Mouse (Mus musculus) thymus, postnatal 36 days (tissue): ENCODE measurements around the gene Sbpl.

Source experiments
- DNase-seq, 2 experiments: peaks; one replicate each; pipeline ENCODE4 v3.0.0; 2022; ENCODE audit warnings: mixed read lengths in 2 of 2

Gene Sbpl

GRCm38 (mm10) chr17:23955174-23955573 is at the start of gene Sbpl:
Gene Sbpl, minus strand, starts transcription at chr17:23955274.
- DNase-seq: no peak

GRCm38 (mm10) chr17:24004071-24004665 is 49.1 kb upstream of the Sbpl start:
- DNase-seq: no peak

- no peak for DNase-seq
These were observed 45.3 kb upstream of the Sbpl start for GRCm38 (mm10) chr17:24000404-24000803.

GRCm38 (mm10) chr17:23998383-23998782 is 43.3 kb upstream of the Sbpl start:
- DNase-seq: no peak

GRCm38 (mm10) chr17:23997901-23998300 is 42.8 kb upstream of the Sbpl start, which contains the start of gene Prss22:
Gene Prss22, minus strand, starts transcription at chr17:23998100.
- no peak for DNase-seq

GRCm38 (mm10) chr17:23995421-23995820 is 40.3 kb upstream of the Sbpl start:
- no peak for DNase-seq

- no peak for DNase-seq
These were observed 39.6 kb upstream of the Sbpl start for GRCm38 (mm10) chr17:23994667-23995066.

- peak; percentile 90 to 92 for DNase-seq
These were observed 38.7 kb upstream of the Sbpl start for GRCm38 (mm10) chr17:23993559-23994428.

GRCm38 (mm10) chr17:23992789-23993553 is 37.9 kb upstream of the Sbpl start:
- peak in 1 of 2 experiments; percentile 14 for DNase-seq

- DNase-seq: no peak
These were observed 34.7 kb upstream of the Sbpl start for GRCm38 (mm10) chr17:23989802-23990201.

- DNase-seq: no peak
These were observed 29.9 kb upstream of the Sbpl start for GRCm38 (mm10) chr17:23984989-23985388.

GRCm38 (mm10) chr17:23982912-23983311 is 27.8 kb upstream of the Sbpl start:
- DNase-seq: no peak

- no peak for DNase-seq
These were observed 25.3 kb upstream of the Sbpl start, which contains the start of gene Prss30 for GRCm38 (mm10) chr17:23980297-23980909. Gene Prss30, minus strand, starts transcription at chr17:23980566.

GRCm38 (mm10) chr17:23979471-23979870 is 24.4 kb upstream of the Sbpl start:
- DNase-seq: no peak

- DNase-seq: no peak
These were observed 21.6 kb upstream of the Sbpl start for GRCm38 (mm10) chr17:23976665-23977064.

GRCm38 (mm10) chr17:23971315-23971714 is 16.2 kb upstream of the Sbpl start:
- no peak for DNase-seq

- peak; percentile 69 to 76 for DNase-seq
These were observed 14.2 kb upstream of the Sbpl start for GRCm38 (mm10) chr17:23969231-23969630.

- peak in 1 of 2 experiments; percentile 24 for DNase-seq
These were observed 13.7 kb upstream of the Sbpl start for GRCm38 (mm10) chr17:23968780-23969179.

- DNase-seq: no peak
These were observed 11.8 kb upstream of the Sbpl start for GRCm38 (mm10) chr17:23966658-23967401.

GRCm38 (mm10) chr17:23965805-23966425 is 10.8 kb upstream of the Sbpl start:
- no peak for DNase-seq

GRCm38 (mm10) chr17:23961573-23962122 is 6.6 kb upstream of the Sbpl start:
- DNase-seq: no peak
